Mouse (Mus musculus) adrenal gland, postnatal 10 days (tissue): ENCODE data around the gene Col2a1. TPM values are rescaled to one million over a fixed set of nuclear protein-coding genes. Genes with fewer than 3 reads are reported as not detected.

Experiments
- DNase-seq: peaks from one replicate; pipeline ENCODE4 v3.0.0; 2021; ENCODE audit warnings: mixed read lengths
- total RNA-seq, 2 experiments: library from RNA; stranded (reverse); gene quantifications; 2 replicates each; pipeline ENCODE4 v1.2.3; 2021

Gene Col2a1
- total RNA-seq, 2 experiments from 2014 or later, result 0.33 to 17.3 TPM

DNA sequence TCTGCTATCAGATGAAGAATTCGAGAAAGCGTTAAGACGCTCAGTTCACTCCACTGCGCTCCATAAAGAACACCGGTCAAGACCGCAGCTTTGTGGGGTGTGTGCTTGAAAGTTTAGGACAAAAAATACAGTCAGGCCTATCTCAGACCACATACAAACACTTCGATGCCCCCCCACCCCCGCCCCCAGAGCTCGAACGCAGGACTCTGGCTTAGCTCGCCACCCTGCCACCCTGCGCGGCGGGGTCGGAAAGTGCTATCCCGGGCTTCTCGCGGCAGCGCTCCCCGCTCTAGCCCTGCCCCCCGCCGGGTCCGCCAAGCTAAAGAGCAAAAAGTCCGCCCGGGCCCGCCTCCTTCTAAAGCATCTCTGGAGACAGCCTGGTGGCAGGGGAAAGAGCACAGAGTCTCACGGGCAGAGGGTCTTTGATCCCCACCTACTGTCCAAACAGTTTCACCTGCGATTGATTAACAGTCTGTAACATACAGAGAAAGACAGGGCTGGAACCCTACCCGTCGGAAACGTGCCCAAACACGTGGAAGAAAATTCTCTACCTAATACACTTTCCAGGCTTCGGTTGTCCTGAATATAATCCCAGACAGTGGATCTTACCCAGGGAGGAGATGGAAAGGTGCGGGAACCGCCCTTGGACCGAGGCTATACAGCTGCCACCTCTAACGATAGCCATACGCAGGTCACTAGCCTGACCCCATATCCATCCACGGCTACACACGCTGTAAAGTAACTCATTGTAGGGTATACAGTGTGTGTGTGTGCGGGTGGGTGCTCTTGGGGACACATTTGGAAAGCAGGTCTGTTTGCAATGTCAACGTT lies 1.3 kb downstream of the Col2a1 start:
- peak; percentile 46 for DNase-seq

DNA sequence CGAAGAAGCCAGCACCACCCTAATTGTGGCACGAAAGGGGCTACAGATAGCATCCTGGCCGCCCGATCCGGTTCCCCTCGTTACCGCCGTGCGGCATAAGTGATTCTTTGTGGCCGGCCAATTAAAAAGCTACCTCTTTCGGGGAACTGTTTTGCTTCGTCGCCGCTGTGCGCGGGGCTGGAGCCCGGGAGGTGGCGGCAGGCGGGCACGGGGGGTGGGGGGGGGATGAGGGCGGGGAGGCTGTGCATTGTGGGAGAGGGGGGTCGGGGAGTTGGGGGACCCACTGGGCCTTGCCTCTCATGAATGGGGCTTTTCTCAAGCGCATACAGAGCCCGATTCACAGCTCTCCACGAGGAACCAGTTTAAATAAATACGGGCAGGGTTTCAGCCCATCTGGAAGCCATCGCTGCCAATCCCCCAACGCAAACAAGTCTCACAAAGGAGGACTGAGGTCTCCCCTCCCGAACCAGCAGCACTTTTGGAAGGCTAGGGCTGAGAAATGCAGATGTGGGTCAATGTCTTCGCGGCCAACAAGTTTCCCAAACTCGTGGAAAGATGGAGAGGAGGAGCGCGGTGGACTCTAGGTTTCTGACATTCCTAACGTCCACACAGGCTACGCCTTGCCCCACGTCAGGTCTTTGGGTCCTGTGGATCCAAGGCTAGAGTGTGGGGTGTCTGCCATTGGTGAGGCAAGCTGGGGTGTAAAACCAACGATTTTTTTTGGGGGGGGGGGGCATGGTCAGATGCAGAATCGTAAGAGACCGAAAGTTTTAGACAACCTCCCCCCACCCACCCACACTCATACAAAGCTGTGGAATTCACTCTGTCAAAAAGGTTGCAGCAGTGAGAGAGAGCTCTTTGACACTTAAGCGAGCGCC lies 2.1 kb downstream of the Col2a1 start:
- no peak for DNase-seq

- no peak for DNase-seq
These were observed 3.0 kb downstream of the Col2a1 start for GRCm38 (mm10) chr15:98001321-98002112.

DNA sequence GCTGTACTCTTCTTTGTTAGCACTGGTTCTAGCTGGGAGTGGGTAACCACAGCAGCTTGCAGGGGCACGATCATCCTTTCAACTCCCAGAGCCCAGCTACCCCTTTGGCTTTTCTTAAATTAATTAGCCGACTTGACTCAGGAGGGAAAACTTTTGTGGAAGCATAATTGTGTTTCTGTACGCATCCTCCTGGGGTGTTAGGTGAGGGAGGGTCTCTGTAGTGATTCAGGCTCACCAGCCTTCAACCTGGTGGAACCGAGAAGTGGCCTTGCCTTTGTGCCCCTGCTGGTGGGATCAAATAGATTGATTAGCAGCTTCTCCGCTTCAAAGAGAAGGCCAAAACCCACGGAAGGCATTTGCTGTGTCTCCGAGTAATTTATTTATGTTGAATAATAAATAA lies 4.5 kb downstream of the Col2a1 start:
- no peak for DNase-seq

DNA sequence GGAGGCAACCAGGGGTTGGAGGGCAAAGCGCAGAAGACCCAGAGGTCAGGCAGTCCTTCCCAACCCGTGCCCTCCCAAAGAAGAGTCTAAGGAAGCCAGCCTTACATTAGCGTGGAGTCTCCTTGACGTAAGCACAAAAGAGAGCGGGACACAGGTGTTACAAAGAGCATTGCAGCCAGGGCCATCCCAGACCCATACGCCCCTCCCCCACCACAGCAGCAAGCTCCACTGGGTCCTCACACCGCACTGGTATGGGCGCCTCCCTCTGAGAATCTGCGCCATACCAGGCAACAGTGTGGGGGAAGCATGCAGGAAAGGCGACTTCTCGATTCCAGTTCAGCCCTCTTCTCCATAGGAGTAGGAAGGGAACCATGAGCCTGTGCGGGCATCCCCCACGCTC lies 4.9 kb downstream of the Col2a1 start:
- no peak for DNase-seq

DNA sequence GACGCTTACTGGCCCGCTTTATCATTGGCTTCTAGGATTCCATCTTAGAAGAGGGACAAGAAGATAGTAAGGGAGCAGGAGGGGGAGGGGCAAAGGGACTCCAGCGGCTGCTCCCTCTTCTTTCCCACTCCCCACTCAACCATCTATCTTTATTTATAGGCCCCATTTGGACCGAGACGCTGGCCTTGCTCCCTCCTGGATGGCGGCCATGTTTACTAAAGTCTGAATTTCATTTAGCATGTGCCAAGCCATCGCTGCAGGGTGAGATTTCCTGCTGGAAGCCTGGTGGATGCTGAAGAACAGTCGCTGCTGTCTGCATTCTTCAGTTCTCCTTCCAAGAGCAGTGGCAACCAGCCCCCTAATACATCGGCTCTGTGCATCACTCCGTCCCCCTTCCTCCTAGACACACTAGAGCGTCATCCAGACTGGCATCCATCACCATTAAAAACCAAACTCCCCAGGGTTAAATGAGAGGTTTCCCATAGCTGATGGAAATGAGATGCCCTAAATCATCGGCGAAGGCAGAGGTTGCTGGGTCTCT lies 7.7 kb downstream of the Col2a1 start:
- DNase-seq, result no peak

DNA sequence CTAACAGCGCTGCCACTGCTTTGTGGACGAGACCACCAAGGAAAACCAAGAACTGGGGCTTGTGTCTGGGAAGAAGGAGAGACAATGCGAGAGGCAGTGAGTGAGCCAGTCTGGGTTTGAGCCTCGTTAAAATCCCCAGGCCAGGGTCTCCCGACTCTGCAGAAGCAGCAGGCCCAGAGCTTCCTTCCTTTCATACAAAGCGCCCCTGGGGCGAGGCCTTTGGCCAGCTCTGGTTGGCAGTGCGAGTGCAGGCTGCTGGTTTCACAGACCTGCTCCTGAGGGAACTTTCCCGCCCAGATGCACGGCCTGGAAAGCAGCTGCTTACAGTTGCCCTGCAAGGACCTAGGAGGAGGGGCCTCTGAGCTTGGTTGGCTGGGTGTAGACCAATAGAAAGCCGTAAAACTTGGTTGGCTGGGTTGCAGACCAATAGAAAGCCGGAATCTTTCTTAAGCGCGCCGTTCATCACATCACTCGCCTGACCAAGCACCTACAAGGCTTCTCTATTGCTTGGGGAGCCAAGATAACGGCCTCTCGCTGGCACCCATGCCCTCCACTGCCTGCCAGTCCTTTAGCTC lies 11.7 kb downstream of the Col2a1 start:
- peak; percentile 85 for DNase-seq

DNA sequence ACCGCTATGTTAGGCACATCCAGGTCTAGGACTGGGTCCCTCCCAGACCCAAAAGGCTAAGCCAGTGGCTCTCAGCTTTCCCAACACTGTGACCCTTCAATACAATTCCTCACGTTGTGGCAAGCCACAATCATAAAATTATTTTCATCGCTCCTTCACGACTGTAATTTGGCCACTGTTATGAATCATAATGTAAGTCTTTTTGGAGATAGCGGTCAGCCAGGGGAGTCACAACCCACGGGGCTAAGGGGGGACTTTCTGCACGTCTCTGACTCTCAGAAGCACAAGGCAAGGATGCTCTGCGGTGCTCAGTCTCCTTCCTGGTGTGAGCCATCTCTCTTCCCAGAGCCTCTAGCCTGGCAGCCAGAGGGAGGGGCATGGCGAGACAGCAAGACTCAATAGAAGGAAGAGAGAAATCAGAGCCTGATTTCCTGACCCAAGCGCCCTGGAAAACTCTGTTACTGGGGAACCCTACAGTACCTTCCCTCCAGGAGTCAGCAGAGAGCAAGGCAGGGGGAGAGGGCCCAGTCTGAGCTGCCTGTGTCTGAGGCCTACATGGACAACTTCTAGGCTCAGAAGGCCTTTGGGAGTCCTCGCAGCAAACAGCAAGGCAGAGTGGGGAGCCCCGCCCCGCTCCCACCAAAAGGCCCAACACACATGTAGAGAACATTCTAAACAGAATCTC lies 12.3 kb downstream of the Col2a1 start:
- no peak for DNase-seq

- DNase-seq, result no peak
These were observed 13.1 kb downstream of the Col2a1 start for GRCm38 (mm10) chr15:97991285-97991895.

- no peak for DNase-seq
These were observed 13.8 kb downstream of the Col2a1 start for GRCm38 (mm10) chr15:97990721-97991120.

GRCm38 (mm10) chr15:97990124-97990523 lies 14.4 kb downstream of the Col2a1 start:
- no peak for DNase-seq

- no peak for DNase-seq
These were observed 15.0 kb downstream of the Col2a1 start for GRCm38 (mm10) chr15:97989544-97989943.

GRCm38 (mm10) chr15:97981560-97981959 lies 22.9 kb downstream of the Col2a1 start:
- DNase-seq, result no peak

- no peak for DNase-seq
These were observed 31.1 kb downstream of the Col2a1 start for GRCm38 (mm10) chr15:97973248-97974005.

GRCm38 (mm10) chr15:97972580-97972979 lies 31.9 kb downstream of the Col2a1 start:
- no peak for DNase-seq

DNA sequence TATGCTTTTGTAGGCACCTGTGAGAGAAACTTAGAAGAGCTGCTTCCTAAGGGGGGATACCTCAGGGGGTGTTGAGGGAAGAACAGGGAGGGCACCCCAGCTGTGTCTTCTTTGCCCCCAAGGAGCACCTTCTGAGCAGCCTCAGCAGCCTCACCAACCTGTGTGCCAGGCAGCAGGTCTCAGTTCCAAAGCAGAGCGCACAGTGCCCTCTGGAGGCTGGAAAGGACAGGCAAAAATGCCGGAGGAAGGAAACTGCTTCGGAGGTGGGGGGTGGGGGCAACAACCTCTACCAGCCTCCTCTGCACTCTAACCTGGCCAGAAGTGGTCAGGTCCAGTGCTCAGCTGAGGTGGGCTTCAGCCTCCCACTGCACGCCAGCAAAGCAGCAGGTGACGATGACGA lies 34.2 kb downstream of the Col2a1 start:
- DNase-seq, result peak; percentile 37

GRCm38 (mm10) chr15:97965311-97966045 lies 39.0 kb downstream of the Col2a1 start:
- DNase-seq, result no peak

GRCm38 (mm10) chr15:97964836-97965187 lies 39.7 kb downstream of the Col2a1 start:
- no peak for DNase-seq
